Comparison of ENCODE assay signal across 8 mouse cellular contexts in the genomic region with DNA sequence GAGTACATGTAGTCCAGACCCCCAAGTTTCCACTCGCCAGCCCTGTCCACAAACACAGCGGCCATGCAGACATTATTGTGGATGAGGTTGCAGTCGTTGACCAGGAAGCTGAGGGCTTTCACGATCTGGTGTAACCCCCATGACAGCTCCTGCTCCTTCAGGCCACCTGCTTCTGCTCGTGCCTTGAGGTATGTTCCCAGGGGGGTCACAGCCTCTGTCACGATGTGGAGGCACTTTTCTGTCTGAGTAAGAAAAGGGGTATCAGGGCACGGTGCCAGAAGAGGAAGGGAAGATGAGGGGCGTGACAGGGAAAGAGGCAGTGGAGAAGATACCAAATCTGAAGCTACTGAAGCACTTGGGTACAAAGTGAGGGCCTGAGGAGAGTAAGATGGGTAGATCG. TPM values are rescaled to one million over a fixed set of nuclear protein-coding genes. Genes with fewer than 3 reads are reported as not detected.
DNase-seq lines count a peak whose midpoint lies in the region; ATAC-seq and TF ChIP-seq lines count a peak whose summit lies in the region.

No protein-coding gene starts in this region.

- H3K4me3 ChIP-seq in kidney, embryonic 15.5 days (replicated peaks): peak overlapping the region; percentile 58
- H3K4me3 ChIP-seq in cortical plate, adult 2 months (ENCODE audit: insufficient read depth, low read length): peak overlapping the region; percentile 58
- peak overlapping the region; percentile 93 for H3K4me3 ChIP-seq in hindbrain, embryonic 12.5 days
- H3K4me3 ChIP-seq in midbrain, embryonic 14.5 days (replicated peaks; ENCODE audit: low read depth, low read length): peak overlapping the region; percentile 68

- no peaks in the 10 kb centered on the region for H3K9me3 ChIP-seq in kidney, embryonic 15.5 days (replicated peaks)
- H3K9me3 ChIP-seq in hindbrain, embryonic 12.5 days (replicated peaks): no peaks in the 10 kb centered on the region
- no peaks in the 10 kb centered on the region for H3K9me3 ChIP-seq in midbrain, embryonic 14.5 days (ENCODE audit: control insufficient read depth, low read length)

- DNase-seq in kidney, adult 8-10 months: no peak
- DNase-seq in midbrain, embryonic 14.5 days: no peak
- DNase-seq in layer of hippocampus, adult 18-20 months (ENCODE audit: low spot score in 2 of 2): no peak
- no peak for DNase-seq in gastrocnemius, postnatal 14 days

- H3K27me3 ChIP-seq in kidney, embryonic 15.5 days: no peaks in the 10 kb centered on the region
- H3K27me3 ChIP-seq in hindbrain, embryonic 12.5 days: no peaks in the 10 kb centered on the region
- H3K27me3 ChIP-seq in midbrain, embryonic 14.5 days (ENCODE audit: control insufficient read depth, insufficient read depth, low read length): no peaks in the 10 kb centered on the region

- peaks cover 24% of the 10 kb centered on the region for H3K4me1 ChIP-seq in kidney, embryonic 15.5 days
- peaks cover 3% of the 10 kb centered on the region for H3K4me1 ChIP-seq in cortical plate, adult 2 months (ENCODE audit: control insufficient read depth, insufficient read depth, low read length)
- peaks cover 19% of the 10 kb centered on the region for H3K4me1 ChIP-seq in hindbrain, embryonic 12.5 days
- H3K4me1 ChIP-seq in midbrain, embryonic 14.5 days (ENCODE audit: control insufficient read depth, insufficient read depth, low read length): peaks cover 12% of the 10 kb centered on the region

- H3K27ac ChIP-seq in kidney, embryonic 15.5 days: peak overlapping the region; percentile 77
- H3K27ac ChIP-seq in cortical plate, adult 2 months (ENCODE audit: insufficient read depth, low read length): no peak overlapping the region
- H3K27ac ChIP-seq in hindbrain, embryonic 12.5 days: no peak overlapping the region
- H3K27ac ChIP-seq in midbrain, embryonic 14.5 days (replicated peaks; ENCODE audit: low read depth, low read length): peak overlapping the region; percentile 81

- TF ChIP-seq CTCF in cortical plate, adult 2 months (IDR thresholded peaks at IDR 0.05; ENCODE audit: extremely low read depth, insufficient read depth, low read length): no peak

- peaks cover 46% of the 10 kb centered on the region for H3K36me3 ChIP-seq in kidney, embryonic 15.5 days
- peaks cover 39% of the 10 kb centered on the region for H3K36me3 ChIP-seq in hindbrain, embryonic 12.5 days
- H3K36me3 ChIP-seq in midbrain, embryonic 14.5 days (ENCODE audit: control insufficient read depth, insufficient read depth, low read length): peaks cover 30% of the 10 kb centered on the region

- WGBS in kidney, embryonic 15.5 days: 30% methylated on average over 9 of the region's 9 CpGs
- WGBS in hindbrain, embryonic 12.5 days: 47% methylated on average over 9 of the region's 9 CpGs
- 48% methylated on average over 9 of the region's 9 CpGs for WGBS in midbrain, embryonic 14.5 days

- peak overlapping the region; percentile 62 for H3K9ac ChIP-seq in kidney, embryonic 15.5 days
- H3K9ac ChIP-seq in hindbrain, embryonic 12.5 days: peak overlapping the region; percentile 93
- peak overlapping the region; percentile 82 for H3K9ac ChIP-seq in midbrain, embryonic 14.5 days (replicated peaks; ENCODE audit: low read length)

- no peak for ATAC-seq in kidney, embryonic 15.5 days (replicated peaks; ENCODE audit: low FRiP score)
- ATAC-seq in hindbrain, embryonic 12.5 days (ENCODE audit: low FRiP score): 0 out of 2 replicates have a peak, but pooled peaks have one; percentile 10
- ATAC-seq in midbrain, embryonic 14.5 days (ENCODE audit: low FRiP score, low TSS enrichment): no peak
- no peak for ATAC-seq in inflammation-experienced regulatory T-cells, adult 6 months

- peak overlapping the region; percentile 90 for H3K4me2 ChIP-seq in kidney, embryonic 15.5 days
- peak overlapping the region; percentile 87 for H3K4me2 ChIP-seq in hindbrain, embryonic 12.5 days (replicated peaks)
- H3K4me2 ChIP-seq in midbrain, embryonic 14.5 days (ENCODE audit: low read length): peak overlapping the region; percentile 89

- intact Hi-C loops in gastrocnemius, postnatal 14 days (cut with DNase I; ENCODE audit: low total_unique reads): no loop called here

- no peak for TF ChIP-seq POLR2A in cortical plate, adult 2 months (IDR thresholded peaks at IDR 0.05; ENCODE audit: extremely low read depth, insufficient read depth, low read length)

RNA-seq across cellular contexts. Expression of a gene that starts 0.9 kb away (rescaled TPM):
- 69.6 and 76.0 TPM in 2 replicates for polyA plus RNA-seq in kidney, embryonic 15.5 days (2015; fragmentation: Nextera tagmentation; extraction: Ambion mirVana)
- 120 and 124 TPM in 2 replicates for polyA plus RNA-seq in cortical plate, adult 2 months (2012; rRNA removed)
- 71.8 and 73.7 TPM in 2 replicates for polyA plus RNA-seq in hindbrain, embryonic 12.5 days (2016; fragmentation: Nextera tagmentation; extraction: Ambion mirVana)
- polyA plus RNA-seq in midbrain, embryonic 14.5 days (2014; fragmentation: Nextera tagmentation; extraction: Ambion mirVana): 73.5 and 78.2 TPM in 2 replicates
- 10 to 100 TPM; 14.2 to 19.5 (median 15.4) TPM for polyA plus RNA-seq in inflammation-experienced regulatory T-cells, adult 6 months (2017; shearing (Covaris generic))
- 10 to 100 TPM; 77.3 to 80.3 TPM for total RNA-seq in layer of hippocampus, adult 18-20 months (2021)
- total RNA-seq in gastrocnemius, postnatal 14 days (2021): 10 to 100 TPM; 56.8 to 64.9 TPM

RNA-seq across cellular contexts. Expression of a gene that starts 29.6 kb away (rescaled TPM):
- 18.5 and 18.8 TPM in 2 replicates for polyA plus RNA-seq in kidney, embryonic 15.5 days (2015; fragmentation: Nextera tagmentation; extraction: Ambion mirVana)
- 54.2 and 54.9 TPM in 2 replicates for polyA plus RNA-seq in cortical plate, adult 2 months (2012; rRNA removed)
- polyA plus RNA-seq in hindbrain, embryonic 12.5 days (2016; fragmentation: Nextera tagmentation; extraction: Ambion mirVana): 13.8 and 16.6 TPM in 2 replicates
- 10.1 and 10.5 TPM in 2 replicates for polyA plus RNA-seq in midbrain, embryonic 14.5 days (2014; fragmentation: Nextera tagmentation; extraction: Ambion mirVana)
- polyA plus RNA-seq in inflammation-experienced regulatory T-cells, adult 6 months (2017; shearing (Covaris generic)): under 1 TPM in 1 of 3 experiments, not detected in 2; 0.77 TPM
- 10 to 100 TPM; 24.3 to 27.3 TPM for total RNA-seq in layer of hippocampus, adult 18-20 months (2021)
- total RNA-seq in gastrocnemius, postnatal 14 days (2021): 10 to 100 TPM; 57.0 to 66.4 TPM

RNA-seq across cellular contexts. Expression of a gene that starts 40.9 kb away (rescaled TPM):
- polyA plus RNA-seq in kidney, embryonic 15.5 days (2015; fragmentation: Nextera tagmentation; extraction: Ambion mirVana): 89.0 and 91.4 TPM in 2 replicates
- 46.7 and 58.6 TPM in 2 replicates for polyA plus RNA-seq in cortical plate, adult 2 months (2012; rRNA removed)
- polyA plus RNA-seq in hindbrain, embryonic 12.5 days (2016; fragmentation: Nextera tagmentation; extraction: Ambion mirVana): 174 and 177 TPM in 2 replicates
- 154 and 169 TPM in 2 replicates for polyA plus RNA-seq in midbrain, embryonic 14.5 days (2014; fragmentation: Nextera tagmentation; extraction: Ambion mirVana)
- polyA plus RNA-seq in inflammation-experienced regulatory T-cells, adult 6 months (2017; shearing (Covaris generic)): 10 to 100 TPM; 13.0 to 57.6 (median 36.1) TPM
- total RNA-seq in layer of hippocampus, adult 18-20 months (2021): 10 to 100 TPM; 28.5 to 28.6 TPM
- total RNA-seq in gastrocnemius, postnatal 14 days (2021): 10 to 100 TPM; 29.6 to 32.9 TPM

RNA-seq across cellular contexts. Expression of a gene that starts 44.2 kb away (rescaled TPM):
- 20.5 and 25.9 TPM in 2 replicates for polyA plus RNA-seq in kidney, embryonic 15.5 days (2015; fragmentation: Nextera tagmentation; extraction: Ambion mirVana)
- polyA plus RNA-seq in cortical plate, adult 2 months (2012; rRNA removed): 16.5 and 17.0 TPM in 2 replicates
- 10.8 and 12.1 TPM in 2 replicates for polyA plus RNA-seq in hindbrain, embryonic 12.5 days (2016; fragmentation: Nextera tagmentation; extraction: Ambion mirVana)
- 12.4 and 14.3 TPM in 2 replicates for polyA plus RNA-seq in midbrain, embryonic 14.5 days (2014; fragmentation: Nextera tagmentation; extraction: Ambion mirVana)
- polyA plus RNA-seq in inflammation-experienced regulatory T-cells, adult 6 months (2017; shearing (Covaris generic)): 10 to 100 TPM; 12.5 to 43.4 (median 19.4) TPM
- 10 to 100 TPM; 13.9 to 17.2 TPM for total RNA-seq in layer of hippocampus, adult 18-20 months (2021)
- total RNA-seq in gastrocnemius, postnatal 14 days (2021): 100 to 1,000 TPM; 246 to 269 TPM

Comparison
In these comparisons a context has a peak if more than half of its experiments do, and no peak if none do; other contexts are left out.
1. H3K27ac ChIP-seq: peak in kidney, embryonic 15.5 days (single experiment) and midbrain, embryonic 14.5 days (single experiment); none in cortical plate, adult 2 months (single experiment) and hindbrain, embryonic 12.5 days (single experiment).
2. Peak in every context shown above with its lines, with median percentiles within 50 percentile points of each other: H3K4me2 ChIP-seq, H3K4me3 ChIP-seq and H3K9ac ChIP-seq.